Mouse (Mus musculus) neural tube, embryonic 14.5 days (tissue): Measurements from ENCODE around the gene Higd1c. TPM values are rescaled to one million over a fixed set of nuclear protein-coding genes. Genes with fewer than 3 reads are reported as not detected.
"Not testable (repeated sequence)": the region's sequence is repeated elsewhere in the genome, so short reads cannot be mapped to it uniquely, and the experiment has no call there.

Source experiments
- ATAC-seq: fragments of 200-750 bp; cut with Nextera tagmentation; 2 replicates; pipeline ENCODE4 v1.8.0; 2017; ENCODE audit warnings: low read depth, mild to moderate bottlenecking, moderate TSS enrichment, moderate library complexity
- H3K27ac ChIP-seq: fragments of 300-500 bp; sonication (generic); 2 replicates; pipeline ENCODE4 v1.5.1; 2014; ENCODE audit warnings: low read depth, mild to moderate bottlenecking, control low read depth, low read length, moderate library complexity, mixed read lengths
- H3K27me3 ChIP-seq: fragments of 300-500 bp; sonication (generic); 2 replicates; pipeline ENCODE4 v1.6.1; 2014; ENCODE audit warnings: low read length; ENCODE audit not compliant: control insufficient read depth, insufficient read depth
- H3K36me3 ChIP-seq: fragments of 300-500 bp; sonication (generic); 2 replicates; pipeline ENCODE4 v1.6.1; 2014; ENCODE audit warnings: low read length, mixed read lengths; ENCODE audit not compliant: control insufficient read depth, insufficient read depth
- H3K4me1 ChIP-seq: fragments of 300-500 bp; sonication (generic); 2 replicates; pipeline ENCODE4 v1.6.1; 2014; ENCODE audit warnings: low read length; ENCODE audit not compliant: control insufficient read depth, insufficient read depth
- H3K4me2 ChIP-seq: fragments of 300-500 bp; sonication (generic); 2 replicates; pipeline ENCODE4 v1.6.1; 2014; ENCODE audit warnings: mild to moderate bottlenecking, low read depth, low read length, control low read depth
- H3K4me3 ChIP-seq: fragments of 300-500 bp; sonication (generic); 2 replicates; pipeline ENCODE4 v1.5.1; 2014; ENCODE audit warnings: low read depth, low read length, control low read depth, mixed read lengths
- H3K9ac ChIP-seq: fragments of 300-500 bp; sonication (generic); replicated peaks from 2 replicates; pipeline ENCODE4 v1.6.1; 2014; ENCODE audit warnings: low read depth, mild to moderate bottlenecking, control low read depth, low read length, mixed read lengths
- H3K9me3 ChIP-seq: fragments of 300-500 bp; sonication (generic); 2 replicates; pipeline ENCODE4 v1.6.1; 2016; ENCODE audit warnings: low read length; ENCODE audit not compliant: control insufficient read depth
- WGBS: fragments of 180-500 bp; shearing (Covaris S2); extraction: QIAGEN DNeasy Blood & Tissue Kit; methylation state at CpG from one replicate; pipeline ENCODE4 v1.1.7; 2014; 5-methylcytosine and 5-hydroxymethylcytosine counted together
- polyA plus RNA-seq: library from polyadenylated mRNA; unstranded; fragments of >200 nt; fragmentation: Nextera tagmentation; extraction: Ambion mirVana; gene quantifications from 2 replicates; pipeline ENCODE4 v1.2.1, GENCODE M21; 2014

The Higd1c gene
- polyA plus RNA-seq, 1 experiment from 2014 or later = not detected

- Histone ChIP-seq H3K4me1 (no peaks in the 10 kb centered on the region), H3K27me3 (no peaks in the 10 kb centered on the region), H3K4me2 (no peak overlapping the region), H3K4me3 (no peak overlapping the region), H3K36me3 (no peaks in the 10 kb centered on the region), H3K9ac (no peak overlapping the region), H3K27ac (no peak overlapping the region), H3K9me3 (no peaks in the 10 kb centered on the region)
- WGBS = 77% methylated on average over 6 of the region's 6 CpGs
- no peak for ATAC-seq
Measured at GRCm38 (mm10) chr15:100351501-100352060, 12.8 kb upstream of the Higd1c start.

DNA sequence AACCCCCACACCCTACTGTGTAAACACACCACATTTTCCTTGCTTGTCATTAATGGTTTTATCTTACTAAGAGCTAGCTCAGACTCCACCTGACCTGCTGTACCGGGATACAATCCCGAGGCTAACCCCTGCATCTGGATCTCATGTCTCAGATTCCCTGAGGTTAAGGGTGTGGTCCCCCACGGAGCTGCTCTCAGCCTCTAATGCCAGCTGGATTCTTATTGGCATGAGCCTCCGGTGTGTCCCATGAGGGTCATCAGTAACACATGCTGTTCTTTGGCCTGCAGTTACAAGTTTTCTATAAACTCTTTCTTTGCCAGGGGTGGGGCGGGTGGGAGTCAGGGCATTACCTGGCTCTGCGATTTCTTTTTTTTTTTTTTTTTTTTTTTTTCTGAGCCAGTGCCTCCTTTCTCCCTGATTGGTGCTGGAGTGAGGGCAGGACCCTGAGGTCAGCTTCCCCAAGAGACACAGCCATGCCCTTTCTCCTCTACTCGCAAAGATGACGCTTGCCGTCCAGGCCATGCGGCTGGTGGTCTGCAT, 11.6 kb upstream of the Higd1c start, which contains the start of the genes Methig1 and Mettl7a2:
Gene Methig1, plus strand, starts transcription at position 439 of the 540 bp plus-strand sequence.
Gene Mettl7a2, plus strand, starts transcription at position 490 of the 540 bp plus-strand sequence.
- Histone ChIP-seq H3K9me3 (no peaks in the 10 kb centered on the region), H3K27ac (no peak within 1 kb of the TSS), H3K9ac (no peak within 1 kb of the TSS), H3K4me2 (no peak within 1 kb of the TSS), H3K4me3 (no peak within 1 kb of the TSS), H3K4me1 (no peaks in the 10 kb centered on the region), H3K36me3 (no peaks in the 10 kb centered on the region), H3K27me3 (no peaks in the 10 kb centered on the region)
- ATAC-seq = no peak
- WGBS = 85% methylated on average over 10 of the region's 10 CpGs

- ATAC-seq, H3K4me3 ChIP-seq, H3K4me1 ChIP-seq, H3K27ac ChIP-seq, H3K9ac ChIP-seq, H3K9me3 ChIP-seq, H3K36me3 ChIP-seq, H3K4me2 ChIP-seq, H3K27me3 ChIP-seq: not testable (repeated sequence)
- 90% methylated on average over 5 of the region's 22 CpGs for WGBS
Measured at GRCm38 (mm10) chr15:100353399-100353798, 10.9 kb upstream of the Higd1c start.

- no peak overlapping the region for H3K9ac ChIP-seq
- no peaks in the 10 kb centered on the region for H3K36me3 ChIP-seq
- ATAC-seq = no peak
- H3K4me3 ChIP-seq = no peak overlapping the region
- H3K4me1 ChIP-seq = no peaks in the 10 kb centered on the region
- H3K27ac ChIP-seq = no peak overlapping the region
- no peaks in the 10 kb centered on the region for H3K9me3 ChIP-seq
- H3K4me2 ChIP-seq = no peak overlapping the region
- WGBS = 48% methylated on average over 5 of the region's 5 CpGs
- no peaks in the 10 kb centered on the region for H3K27me3 ChIP-seq
Measured at GRCm38 (mm10) chr15:100355876-100356275, 8.5 kb upstream of the Higd1c start.

DNA sequence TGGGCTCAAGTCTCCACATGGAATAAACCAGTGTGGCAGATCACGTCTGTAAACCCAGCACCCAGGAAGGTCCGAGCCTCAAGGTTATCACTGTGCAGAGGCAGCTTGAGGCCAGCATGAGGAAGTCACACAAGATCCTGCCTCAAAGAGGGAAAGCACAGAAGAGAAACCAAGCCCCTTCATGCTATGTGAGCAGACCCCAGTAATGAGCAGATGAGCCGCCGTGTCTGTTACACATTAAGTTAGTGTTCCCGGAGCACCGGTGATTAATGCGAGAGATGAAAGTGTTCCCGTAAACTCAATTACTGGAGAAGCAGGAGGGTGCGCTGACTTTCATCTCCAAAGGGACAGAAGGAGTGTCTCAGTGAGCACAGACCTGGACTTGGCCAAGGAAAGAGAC, 1.6 kb downstream of the Higd1c start:
- H3K36me3 ChIP-seq, H3K4me3 ChIP-seq, H3K27me3 ChIP-seq, H3K27ac ChIP-seq, H3K4me2 ChIP-seq, H3K4me1 ChIP-seq, ATAC-seq, H3K9ac ChIP-seq, H3K9me3 ChIP-seq: not testable (repeated sequence)
- WGBS = 35% methylated on average over 9 of the region's 9 CpGs

DNA sequence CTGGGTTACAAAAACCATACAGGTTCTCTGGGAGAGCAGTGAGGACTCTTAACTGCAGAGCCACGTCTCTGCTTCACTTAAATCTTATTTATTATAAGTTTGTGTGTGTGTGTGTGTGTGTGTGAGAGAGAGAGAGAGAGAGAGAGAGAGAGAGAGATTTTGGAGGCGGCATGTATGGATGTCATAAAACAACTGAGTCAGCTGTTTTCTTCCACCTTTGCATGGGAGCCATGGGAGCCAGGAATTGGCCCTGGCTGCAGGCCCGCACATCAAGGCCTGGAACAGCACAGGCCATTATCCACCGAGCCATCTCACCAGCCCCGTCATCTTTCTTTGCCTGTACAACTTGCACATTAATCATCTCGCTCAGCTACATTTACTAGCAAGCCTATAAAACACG, 2.8 kb downstream of the Higd1c start:
- Histone ChIP-seq H3K27me3 (no peaks in the 10 kb centered on the region), H3K9ac (no peak overlapping the region), H3K4me2 (no peak overlapping the region), H3K4me1 (no peaks in the 10 kb centered on the region), H3K27ac (no peak overlapping the region), H3K9me3 (no peaks in the 10 kb centered on the region), H3K4me3 (no peak overlapping the region), H3K36me3 (no peaks in the 10 kb centered on the region)
- WGBS = 53% methylated on average over 7 of the region's 7 CpGs
- ATAC-seq = no peak

DNA sequence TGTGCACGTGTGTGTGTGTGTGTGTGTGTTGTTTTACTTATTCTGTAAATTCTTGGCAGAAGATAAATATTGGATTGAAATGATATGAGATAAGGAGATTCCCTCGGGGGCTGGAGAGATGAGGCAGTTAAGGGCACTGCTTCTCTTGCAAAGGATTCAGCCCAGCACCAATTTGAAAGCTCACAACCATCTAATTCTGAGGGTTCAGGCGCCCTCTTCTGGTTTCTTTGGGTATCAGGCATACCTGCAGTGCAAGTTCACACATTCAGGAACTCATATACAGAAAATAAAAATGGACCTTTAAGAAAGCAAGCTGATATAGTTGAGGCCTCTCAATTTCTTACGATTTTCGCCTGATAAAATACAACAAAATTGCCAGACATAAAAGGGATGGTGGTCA, 10.7 kb downstream of the Higd1c start:
- Histone ChIP-seq H3K9me3 (no peaks in the 10 kb centered on the region), H3K9ac (no peak overlapping the region), H3K4me2 (no peak overlapping the region), H3K4me1 (no peaks in the 10 kb centered on the region), H3K36me3 (no peaks in the 10 kb centered on the region), H3K27me3 (no peaks in the 10 kb centered on the region), H3K27ac (no peak overlapping the region), H3K4me3 (no peak overlapping the region)
- ATAC-seq = no peak
- 35% methylated on average over 5 of the region's 5 CpGs for WGBS

- 41% methylated on average over 4 of the region's 9 CpGs for WGBS
- not testable (repeated sequence) for H3K4me2 ChIP-seq, H3K4me1 ChIP-seq, H3K27ac ChIP-seq, H3K4me3 ChIP-seq, H3K9me3 ChIP-seq, H3K27me3 ChIP-seq, H3K36me3 ChIP-seq, H3K9ac ChIP-seq
- ATAC-seq = 0 out of 2 replicates have a peak, but pooled peaks have one; percentile 28
Measured at GRCm38 (mm10) chr15:100377847-100378505, 13.6 kb downstream of the Higd1c start.

DNA sequence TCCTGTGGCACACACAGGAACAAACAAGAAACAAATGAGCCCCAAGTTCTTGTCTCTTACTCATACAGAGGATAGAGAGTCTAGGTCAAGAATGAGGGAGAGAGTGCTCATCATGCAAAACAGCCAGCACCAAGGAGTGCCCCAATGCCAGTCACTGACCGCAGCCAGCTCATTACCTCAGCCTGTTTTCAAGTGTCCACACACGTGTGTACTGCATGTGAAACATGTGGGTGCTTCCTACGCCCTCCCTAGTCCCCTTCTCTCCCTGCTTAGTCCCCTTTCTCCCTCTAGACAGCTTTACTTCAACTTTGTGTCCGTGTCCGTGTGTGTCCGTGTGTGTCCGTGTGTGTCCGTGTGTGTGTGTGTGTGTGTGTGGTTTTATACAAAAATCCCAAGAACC, 15.3 kb downstream of the Higd1c start:
- ATAC-seq = no peak
- 88% methylated on average over 8 of the region's 8 CpGs for WGBS

More for the DNA sequence above, 15.3 kb downstream of the Higd1c start:
- H3K4me3 ChIP-seq = no peak overlapping the region
- no peaks in the 10 kb centered on the region for H3K4me1 ChIP-seq
- H3K36me3 ChIP-seq = no peaks in the 10 kb centered on the region
- H3K27me3 ChIP-seq = no peaks in the 10 kb centered on the region
- H3K27ac ChIP-seq = no peak overlapping the region
- no peak overlapping the region for H3K4me2 ChIP-seq
- H3K9ac ChIP-seq = no peak overlapping the region
- no peaks in the 10 kb centered on the region for H3K9me3 ChIP-seq
